Mouse (Mus musculus) embryonic facial prominence, embryonic 15.5 days (tissue): ENCODE results near the gene Cmas. TPM values are rescaled to one million over a fixed set of nuclear protein-coding genes. Genes with fewer than 3 reads are reported as not detected.

Experiments used
- ATAC-seq: fragments of 200-750 bp; cut with Nextera tagmentation; 2 replicates; pipeline ENCODE4 v1.8.0; 2017; ENCODE audit warnings: low read depth, moderate TSS enrichment; ENCODE audit not compliant: insufficient number of reproducible peaks, low FRiP score, low TSS enrichment
- H3K27ac ChIP-seq: fragments of 300-500 bp; sonication (generic); replicated peaks from 2 replicates; pipeline ENCODE4 v1.5.1; 2015; ENCODE audit warnings: mild to moderate bottlenecking, inconsistent platforms
- H3K27me3 ChIP-seq: fragments of 300-500 bp; sonication (generic); 2 replicates; pipeline ENCODE4 v1.6.1; 2015; ENCODE audit warnings: inconsistent platforms
- H3K36me3 ChIP-seq: fragments of 300-500 bp; sonication (generic); 2 replicates; pipeline ENCODE4 v1.6.1; 2015; ENCODE audit warnings: mild to moderate bottlenecking, inconsistent platforms
- H3K4me1 ChIP-seq: fragments of 300-500 bp; sonication (generic); 2 replicates; pipeline ENCODE4 v1.6.1; 2015; ENCODE audit warnings: inconsistent platforms
- H3K4me2 ChIP-seq: fragments of 300-500 bp; sonication (generic); replicated peaks from 2 replicates; pipeline ENCODE4 v1.6.1; 2015; ENCODE audit warnings: mild to moderate bottlenecking, inconsistent platforms
- H3K4me3 ChIP-seq: fragments of 300-500 bp; sonication (generic); replicated peaks from 2 replicates; pipeline ENCODE4 v1.5.1; 2015; ENCODE audit warnings: mild to moderate bottlenecking, inconsistent platforms
- H3K9ac ChIP-seq: fragments of 300-500 bp; sonication (generic); 2 replicates; pipeline ENCODE4 v1.6.1; 2015; ENCODE audit warnings: inconsistent platforms
- H3K9me3 ChIP-seq: fragments of 300-500 bp; sonication (generic); replicated peaks from 2 replicates; pipeline ENCODE4 v1.6.1; 2016; ENCODE audit warnings: inconsistent platforms
- WGBS: fragments of 180-500 bp; shearing (Covaris S2); methylation state at CpG from one replicate; pipeline ENCODE4 v1.1.7; 2015; 5-methylcytosine and 5-hydroxymethylcytosine counted together
- polyA plus RNA-seq: library from polyadenylated mRNA; unstranded; fragments of >200 nt; fragmentation: Nextera tagmentation; extraction: Ambion mirVana; gene quantifications from 2 replicates; pipeline ENCODE4 v1.2.1, GENCODE M21; 2015

Gene Cmas
- polyA plus RNA-seq, 1 experiment from 2014 or later = 83.5 TPM

- Histone ChIP-seq H3K36me3 (no peaks in the 10 kb centered on the region), H3K4me3 (no peak overlapping the region), H3K4me2 (no peak overlapping the region), H3K27me3 (peaks cover 15% of the 10 kb centered on the region), H3K9me3 (no peaks in the 10 kb centered on the region), H3K9ac (no peak overlapping the region), H3K27ac (no peak overlapping the region), H3K4me1 (peaks cover 2% of the 10 kb centered on the region; the same call in 1 of the 2 replicates)
- ATAC-seq = no peak
- WGBS = 35% methylated on average over 14 of the region's 14 CpGs
Measured at GRCm38 (mm10) chr6:142752331-142753246, 3.9 kb upstream of the Cmas start.

- Histone ChIP-seq H3K9ac (peak overlapping the region; percentile 72), H3K4me2 (peak overlapping the region; percentile 77), H3K27me3 (peaks cover 15% of the 10 kb centered on the region), H3K4me1 (peaks cover 13% of the 10 kb centered on the region; the same call in 1 of the 2 replicates), H3K36me3 (0 out of 2 replicates have a peak, but pooled peaks cover 2% of the 10 kb centered on the region), H3K27ac (peak overlapping the region; percentile 72), H3K9me3 (no peaks in the 10 kb centered on the region), H3K4me3 (peak overlapping the region; percentile 73)
- WGBS = 45% methylated on average over 10 of the region's 10 CpGs
- no peak for ATAC-seq
Measured at GRCm38 (mm10) chr6:142757334-142757965, 964 bp downstream of the Cmas start.

GRCm38 (mm10) chr6:142757976-142758375, 1.5 kb downstream of the Cmas start:
- no peak overlapping the region for H3K27ac ChIP-seq
- no peak for ATAC-seq
- peaks cover 15% of the 10 kb centered on the region for H3K27me3 ChIP-seq
- H3K9me3 ChIP-seq = no peaks in the 10 kb centered on the region
- H3K9ac ChIP-seq = no peak overlapping the region
- whole genome bisulfite sequencing = 89% methylated on average over 6 of the region's 6 CpGs
- 0 out of 2 replicates have a peak, but pooled peaks cover 2% of the 10 kb centered on the region for H3K36me3 ChIP-seq
- H3K4me1 ChIP-seq = peaks cover 13% of the 10 kb centered on the region; the same call in 1 of the 2 replicates
- H3K4me3 ChIP-seq = no peak overlapping the region; the same call in 1 of the 2 replicates
- 0 out of 2 replicates have a peak overlapping the region, but pooled peaks have one; percentile 77 for H3K4me2 ChIP-seq

- Histone ChIP-seq H3K4me3 (no peak overlapping the region), H3K4me1 (peaks cover 13% of the 10 kb centered on the region; the same call in 1 of the 2 replicates), H3K27me3 (peaks cover 15% of the 10 kb centered on the region), H3K9ac (no peak overlapping the region), H3K9me3 (no peaks in the 10 kb centered on the region), H3K27ac (no peak overlapping the region), H3K36me3 (0 out of 2 replicates have a peak, but pooled peaks cover 2% of the 10 kb centered on the region), H3K4me2 (no peak overlapping the region)
- WGBS = 94% methylated on average over 6 of the region's 6 CpGs
- ATAC-seq = no peak
Measured at GRCm38 (mm10) chr6:142758562-142758961, 2.1 kb downstream of the Cmas start.

GRCm38 (mm10) chr6:142759633-142760032, 3.1 kb downstream of the Cmas start:
- Histone ChIP-seq H3K9ac (no peak overlapping the region), H3K4me2 (no peak overlapping the region), H3K4me1 (peaks cover 13% of the 10 kb centered on the region; the same call in 1 of the 2 replicates), H3K27me3 (peaks cover 8% of the 10 kb centered on the region), H3K27ac (no peak overlapping the region), H3K36me3 (peaks cover 4% of the 10 kb centered on the region; the same call in 1 of the 2 replicates), H3K4me3 (no peak overlapping the region), H3K9me3 (no peaks in the 10 kb centered on the region)
- ATAC-seq = no peak
- 60% methylated on average over 2 of the region's 2 CpGs for WGBS

- no peak for ATAC-seq
- no peaks in the 10 kb centered on the region for H3K27me3 ChIP-seq
- no peak overlapping the region for H3K9ac ChIP-seq
- 81% methylated on average over 2 of the region's 2 CpGs for WGBS
- no peak overlapping the region for H3K27ac ChIP-seq
- H3K9me3 ChIP-seq = no peaks in the 10 kb centered on the region
- H3K36me3 ChIP-seq = peaks cover 45% of the 10 kb centered on the region
- H3K4me2 ChIP-seq = no peak overlapping the region
- no peaks in the 10 kb centered on the region for H3K4me1 ChIP-seq
- no peak overlapping the region for H3K4me3 ChIP-seq
Measured at GRCm38 (mm10) chr6:142764933-142765332, 8.4 kb downstream of the Cmas start.

GRCm38 (mm10) chr6:142767305-142767704, 10.8 kb downstream of the Cmas start:
- Histone ChIP-seq H3K4me2 (no peak overlapping the region), H3K9ac (no peak overlapping the region), H3K27ac (no peak overlapping the region), H3K9me3 (no peaks in the 10 kb centered on the region), H3K4me1 (no peaks in the 10 kb centered on the region), H3K4me3 (no peak overlapping the region), H3K27me3 (no peaks in the 10 kb centered on the region), H3K36me3 (peaks cover 65% of the 10 kb centered on the region)
- no peak for ATAC-seq
- 92% methylated on average over 9 of the region's 9 CpGs for WGBS

- H3K36me3 ChIP-seq = peaks cover 84% of the 10 kb centered on the region
- WGBS = 89% methylated on average over 3 of the region's 3 CpGs
- ATAC-seq = no peak
- no peak overlapping the region for H3K27ac ChIP-seq
- no peaks in the 10 kb centered on the region for H3K27me3 ChIP-seq
- H3K9ac ChIP-seq = no peak overlapping the region
- no peaks in the 10 kb centered on the region for H3K4me1 ChIP-seq
- no peak overlapping the region for H3K4me2 ChIP-seq
- H3K9me3 ChIP-seq = no peaks in the 10 kb centered on the region
- no peak overlapping the region for H3K4me3 ChIP-seq
Measured at GRCm38 (mm10) chr6:142769896-142770295, 13.4 kb downstream of the Cmas start.

GRCm38 (mm10) chr6:142771643-142772042, 15.2 kb downstream of the Cmas start:
- no peaks in the 10 kb centered on the region for H3K27me3 ChIP-seq
- no peaks in the 10 kb centered on the region for H3K9me3 ChIP-seq
- H3K27ac ChIP-seq = no peak overlapping the region
- no peak overlapping the region for H3K9ac ChIP-seq
- no peak overlapping the region for H3K4me3 ChIP-seq
- no peaks in the 10 kb centered on the region for H3K4me1 ChIP-seq
- no peak overlapping the region for H3K4me2 ChIP-seq
- no peak for ATAC-seq
- 88% methylated on average over 4 of the region's 4 CpGs for WGBS
- H3K36me3 ChIP-seq = peaks cover 79% of the 10 kb centered on the region

GRCm38 (mm10) chr6:142773566-142773965, 17.1 kb downstream of the Cmas start:
- H3K4me1 ChIP-seq = no peaks in the 10 kb centered on the region
- H3K27ac ChIP-seq = no peak overlapping the region
- H3K9me3 ChIP-seq = no peaks in the 10 kb centered on the region
- H3K9ac ChIP-seq = no peak overlapping the region
- no peak overlapping the region for H3K4me3 ChIP-seq
- peaks cover 59% of the 10 kb centered on the region for H3K36me3 ChIP-seq
- 84% methylated on average over 5 of the region's 5 CpGs for WGBS
- no peak overlapping the region for H3K4me2 ChIP-seq
- H3K27me3 ChIP-seq = no peaks in the 10 kb centered on the region
- ATAC-seq = no peak

- Histone ChIP-seq H3K4me3 (no peak overlapping the region), H3K9ac (no peak overlapping the region), H3K9me3 (no peaks in the 10 kb centered on the region), H3K27ac (no peak overlapping the region), H3K4me2 (no peak overlapping the region), H3K27me3 (no peaks in the 10 kb centered on the region), H3K4me1 (no peaks in the 10 kb centered on the region), H3K36me3 (peaks cover 35% of the 10 kb centered on the region)
- 73% methylated on average over 4 of the region's 4 CpGs for WGBS
- ATAC-seq = no peak
Measured at GRCm38 (mm10) chr6:142776935-142777334, 20.4 kb downstream of the Cmas start.
